Mouse (Mus musculus) G1E (cell line): ENCODE results near the gene Akap7.

Experiments used
- CTCF ChIP-seq: IDR thresholded peaks from 2 replicates; pipeline ENCODE4 v1.5.1; 2012; ENCODE audit warnings: low read depth, low read length, inconsistent platforms, mixed read lengths
- POLR2AphosphoS5 ChIP-seq: IDR thresholded peaks from 2 replicates; pipeline ENCODE4 v1.6.1; 2012; ENCODE audit warnings: low read depth, low read length, inconsistent platforms; ENCODE audit not compliant: insufficient replicate concordance

- TF ChIP-seq POLR2AphosphoS5 (no peak), CTCF (no peak)
Observed at GRCm38 (mm10) chr10:25321198-25321597, 13.5 kb upstream of the Akap7 start.
